Mouse (Mus musculus) kidney, embryonic 15.5 days (tissue): ENCODE data around the gene Ptpn14. TPM values are rescaled to one million over a fixed set of nuclear protein-coding genes. Genes with fewer than 3 reads are reported as not detected.

Experiments
- ATAC-seq: fragments of 200-750 bp; cut with Nextera tagmentation; replicated peaks from 2 replicates; pipeline ENCODE4 v1.8.0; 2017; ENCODE audit warnings: moderate TSS enrichment; ENCODE audit not compliant: low FRiP score
- H3K27ac ChIP-seq: fragments of 300-500 bp; sonication (generic); 2 replicates; pipeline ENCODE4 v1.5.1; 2015; ENCODE audit warnings: mild to moderate bottlenecking, inconsistent platforms
- H3K27me3 ChIP-seq: fragments of 300-500 bp; sonication (generic); 2 replicates; pipeline ENCODE4 v1.6.1; 2015; ENCODE audit warnings: inconsistent platforms
- H3K36me3 ChIP-seq: fragments of 300-500 bp; sonication (generic); 2 replicates; pipeline ENCODE4 v1.6.1; 2015; ENCODE audit warnings: inconsistent platforms
- H3K4me1 ChIP-seq: fragments of 300-500 bp; sonication (generic); 2 replicates; pipeline ENCODE4 v1.6.1; 2015; ENCODE audit warnings: inconsistent platforms
- H3K4me2 ChIP-seq: fragments of 300-500 bp; sonication (generic); 2 replicates; pipeline ENCODE4 v1.6.1; 2015; ENCODE audit warnings: moderate library complexity, mild to moderate bottlenecking, inconsistent platforms
- H3K4me3 ChIP-seq: fragments of 300-500 bp; sonication (generic); replicated peaks from 2 replicates; pipeline ENCODE4 v1.5.1; 2015; ENCODE audit warnings: mild to moderate bottlenecking, inconsistent platforms
- H3K9ac ChIP-seq: fragments of 300-500 bp; sonication (generic); 2 replicates; pipeline ENCODE4 v1.6.1; 2015; ENCODE audit warnings: mild to moderate bottlenecking, inconsistent platforms
- H3K9me3 ChIP-seq: fragments of 300-500 bp; sonication (generic); replicated peaks from 2 replicates; pipeline ENCODE4 v1.6.1; 2016; ENCODE audit warnings: inconsistent platforms
- WGBS: fragments of 180-500 bp; shearing (Covaris S2); methylation state at CpG from one replicate; pipeline ENCODE4 v1.1.7; 2015; ENCODE audit warnings: mixed read lengths; 5-methylcytosine and 5-hydroxymethylcytosine counted together
- polyA plus RNA-seq: library from polyadenylated mRNA; unstranded; fragments of >200 nt; fragmentation: Nextera tagmentation; extraction: Ambion mirVana; gene quantifications from 2 replicates; pipeline ENCODE4 v1.2.1, GENCODE M21; 2015

Gene Ptpn14
- polyA plus RNA-seq, 1 experiment from 2014 or later: 17.3 TPM

- no peak for ATAC-seq
- Histone ChIP-seq H3K4me2 (no peak overlapping the region), H3K9ac (no peak overlapping the region), H3K9me3 (no peaks in the 10 kb centered on the region), H3K27me3 (no peaks in the 10 kb centered on the region), H3K27ac (no peak overlapping the region), H3K36me3 (peaks cover 46% of the 10 kb centered on the region), H3K4me1 (peaks cover 14% of the 10 kb centered on the region), H3K4me3 (no peak overlapping the region)
- 83% methylated on average over 9 of the region's 9 CpGs for WGBS
These were observed 169.8 kb downstream of the Ptpn14 start for GRCm38 (mm10) chr1:189897861-189898260.

GRCm38 (mm10) chr1:189898708-189899107 lies 170.6 kb downstream of the Ptpn14 start:
- 59% methylated on average over 13 of the region's 13 CpGs for WGBS
- no peak overlapping the region for H3K27ac ChIP-seq
- H3K27me3 ChIP-seq: no peaks in the 10 kb centered on the region
- no peak for ATAC-seq
- H3K4me2 ChIP-seq: no peak overlapping the region
- H3K36me3 ChIP-seq: peaks cover 38% of the 10 kb centered on the region
- no peaks in the 10 kb centered on the region for H3K9me3 ChIP-seq
- no peak overlapping the region for H3K4me3 ChIP-seq
- H3K9ac ChIP-seq: no peak overlapping the region
- H3K4me1 ChIP-seq: peaks cover 14% of the 10 kb centered on the region

GRCm38 (mm10) chr1:189899526-189899925 lies 171.5 kb downstream of the Ptpn14 start:
- Histone ChIP-seq H3K4me2 (no peak overlapping the region), H3K9ac (no peak overlapping the region), H3K9me3 (no peaks in the 10 kb centered on the region), H3K4me1 (peaks cover 14% of the 10 kb centered on the region), H3K27ac (no peak overlapping the region), H3K4me3 (no peak overlapping the region), H3K27me3 (no peaks in the 10 kb centered on the region), H3K36me3 (peaks cover 30% of the 10 kb centered on the region)
- WGBS: 55% methylated on average over 6 of the region's 6 CpGs
- peak; percentile 75 for ATAC-seq

- ATAC-seq: no peak
- Histone ChIP-seq H3K27ac (no peak overlapping the region), H3K4me2 (no peak overlapping the region), H3K36me3 (peaks cover 6% of the 10 kb centered on the region; the same call in 1 of the 2 replicates), H3K27me3 (no peaks in the 10 kb centered on the region), H3K9ac (no peak overlapping the region), H3K4me1 (peaks cover 14% of the 10 kb centered on the region), H3K4me3 (no peak overlapping the region), H3K9me3 (no peaks in the 10 kb centered on the region)
- 82% methylated on average over 9 of the region's 9 CpGs for WGBS
These were observed 174.3 kb downstream of the Ptpn14 start for GRCm38 (mm10) chr1:189902413-189902812.

- Histone ChIP-seq H3K4me2 (no peak overlapping the region), H3K9me3 (no peaks in the 10 kb centered on the region), H3K27me3 (no peaks in the 10 kb centered on the region), H3K9ac (no peak overlapping the region), H3K36me3 (peaks cover 13% of the 10 kb centered on the region), H3K4me3 (no peak overlapping the region), H3K27ac (no peak overlapping the region), H3K4me1 (peaks cover 14% of the 10 kb centered on the region)
- WGBS: 64% methylated on average over 11 of the region's 11 CpGs
- ATAC-seq: no peak
These were observed 175.1 kb downstream of the Ptpn14 start for GRCm38 (mm10) chr1:189903169-189903568.

GRCm38 (mm10) chr1:189910685-189911345 lies 182.7 kb downstream of the Ptpn14 start:
- Histone ChIP-seq H3K4me1 (peaks cover 13% of the 10 kb centered on the region), H3K9me3 (no peaks in the 10 kb centered on the region), H3K4me3 (no peak overlapping the region), H3K4me2 (no peak overlapping the region), H3K27ac (no peak overlapping the region), H3K27me3 (no peaks in the 10 kb centered on the region), H3K36me3 (peaks cover 23% of the 10 kb centered on the region), H3K9ac (no peak overlapping the region)
- ATAC-seq: no peak
- WGBS: 54% methylated on average over 13 of the region's 13 CpGs

- Histone ChIP-seq H3K27ac (no peak overlapping the region), H3K4me1 (peaks cover 24% of the 10 kb centered on the region), H3K36me3 (peaks cover 16% of the 10 kb centered on the region; the same call in 1 of the 2 replicates), H3K9ac (no peak overlapping the region), H3K9me3 (no peaks in the 10 kb centered on the region), H3K4me3 (no peak overlapping the region), H3K27me3 (no peaks in the 10 kb centered on the region), H3K4me2 (no peak overlapping the region)
- ATAC-seq: no peak
- WGBS: 86% methylated on average over 21 of the region's 21 CpGs
These were observed 185.2 kb downstream of the Ptpn14 start for GRCm38 (mm10) chr1:189913093-189913760.

- no peak for ATAC-seq
- Histone ChIP-seq H3K4me2 (no peak overlapping the region), H3K4me3 (no peak overlapping the region), H3K9me3 (no peaks in the 10 kb centered on the region), H3K4me1 (peaks cover 34% of the 10 kb centered on the region), H3K36me3 (0 out of 2 replicates have a peak, but pooled peaks cover 9% of the 10 kb centered on the region), H3K9ac (no peak overlapping the region), H3K27me3 (no peaks in the 10 kb centered on the region), H3K27ac (no peak overlapping the region)
- WGBS: 64% methylated on average over 10 of the region's 10 CpGs
These were observed 188.5 kb downstream of the Ptpn14 start for GRCm38 (mm10) chr1:189916422-189917125.

- Histone ChIP-seq H3K9me3 (no peaks in the 10 kb centered on the region), H3K9ac (no peak overlapping the region), H3K4me3 (no peak overlapping the region), H3K36me3 (0 out of 2 replicates have a peak, but pooled peaks cover 8% of the 10 kb centered on the region), H3K27ac (no peak overlapping the region), H3K27me3 (no peaks in the 10 kb centered on the region), H3K4me1 (peaks cover 35% of the 10 kb centered on the region), H3K4me2 (no peak overlapping the region)
- no peak for ATAC-seq
- 49% methylated on average over 4 of the region's 4 CpGs for WGBS
These were observed 189.0 kb downstream of the Ptpn14 start for GRCm38 (mm10) chr1:189917126-189917500.

GRCm38 (mm10) chr1:189919756-189920155 lies 191.7 kb downstream of the Ptpn14 start:
- no peak overlapping the region for H3K9ac ChIP-seq
- 89% methylated on average over 3 of the region's 3 CpGs for WGBS
- H3K9me3 ChIP-seq: no peaks in the 10 kb centered on the region
- H3K27ac ChIP-seq: no peak overlapping the region
- ATAC-seq: no peak
- H3K27me3 ChIP-seq: no peaks in the 10 kb centered on the region
- H3K4me1 ChIP-seq: peaks cover 42% of the 10 kb centered on the region
- no peak overlapping the region for H3K4me2 ChIP-seq
- H3K36me3 ChIP-seq: no peaks in the 10 kb centered on the region
- H3K4me3 ChIP-seq: no peak overlapping the region

GRCm38 (mm10) chr1:189920701-189921567 lies 192.9 kb downstream of the Ptpn14 start:
- H3K27me3 ChIP-seq: no peaks in the 10 kb centered on the region
- H3K4me1 ChIP-seq: peaks cover 42% of the 10 kb centered on the region
- H3K9ac ChIP-seq: peak overlapping the region; percentile 87; the same call in 1 of the 2 replicates
- 19% methylated on average over 28 of the region's 28 CpGs for WGBS
- H3K4me2 ChIP-seq: peak overlapping the region; percentile 97
- H3K4me3 ChIP-seq: peak overlapping the region; percentile 87
- H3K27ac ChIP-seq: peak overlapping the region; percentile 90; the same call in 1 of the 2 replicates
- peak; percentile 37; the same call in 1 of the 2 replicates for ATAC-seq
- H3K9me3 ChIP-seq: no peaks in the 10 kb centered on the region
- H3K36me3 ChIP-seq: no peaks in the 10 kb centered on the region
